Mouse (Mus musculus) lung, postnatal 4 days (tissue): ENCODE results near the gene Sgsh.
A peak's percentile ranks its signal among the peaks of the same experiment; 100 is the strongest.

Source experiments
- DNase-seq, 2 experiments: peaks; one replicate each; pipeline ENCODE4 v3.0.0; 2021

The Sgsh gene

DNA sequence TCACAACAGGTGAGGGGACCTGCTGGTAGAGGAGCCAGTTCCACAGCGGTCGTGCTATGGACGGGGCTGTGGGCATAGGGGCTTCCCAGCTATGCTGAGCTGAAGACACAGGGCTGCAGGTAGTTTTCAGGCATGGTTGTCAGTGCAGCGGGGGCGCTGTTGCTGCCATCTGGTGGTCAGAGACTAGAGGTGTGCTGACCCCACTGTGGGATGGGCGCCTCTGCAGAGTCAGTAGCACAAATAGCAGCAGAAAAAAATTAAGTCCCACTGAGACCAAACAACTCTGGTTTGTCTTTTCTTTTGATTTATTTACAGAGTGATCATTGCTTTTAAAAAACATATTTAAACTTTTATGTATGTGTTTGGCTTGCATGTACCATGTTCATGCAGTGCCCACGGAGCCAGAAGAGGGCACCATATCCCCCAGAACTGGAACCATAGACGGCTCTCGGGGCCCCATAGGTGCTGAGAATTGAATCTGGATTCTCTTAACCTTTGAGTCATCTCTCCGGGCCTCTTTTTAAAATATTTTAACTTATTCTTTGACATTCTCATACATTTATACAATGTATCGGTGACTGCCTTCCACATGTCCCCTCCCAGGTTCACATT is 8.3 kb upstream of the Sgsh start:
- DNase-seq, result peak; percentile 73 to 80

DNA sequence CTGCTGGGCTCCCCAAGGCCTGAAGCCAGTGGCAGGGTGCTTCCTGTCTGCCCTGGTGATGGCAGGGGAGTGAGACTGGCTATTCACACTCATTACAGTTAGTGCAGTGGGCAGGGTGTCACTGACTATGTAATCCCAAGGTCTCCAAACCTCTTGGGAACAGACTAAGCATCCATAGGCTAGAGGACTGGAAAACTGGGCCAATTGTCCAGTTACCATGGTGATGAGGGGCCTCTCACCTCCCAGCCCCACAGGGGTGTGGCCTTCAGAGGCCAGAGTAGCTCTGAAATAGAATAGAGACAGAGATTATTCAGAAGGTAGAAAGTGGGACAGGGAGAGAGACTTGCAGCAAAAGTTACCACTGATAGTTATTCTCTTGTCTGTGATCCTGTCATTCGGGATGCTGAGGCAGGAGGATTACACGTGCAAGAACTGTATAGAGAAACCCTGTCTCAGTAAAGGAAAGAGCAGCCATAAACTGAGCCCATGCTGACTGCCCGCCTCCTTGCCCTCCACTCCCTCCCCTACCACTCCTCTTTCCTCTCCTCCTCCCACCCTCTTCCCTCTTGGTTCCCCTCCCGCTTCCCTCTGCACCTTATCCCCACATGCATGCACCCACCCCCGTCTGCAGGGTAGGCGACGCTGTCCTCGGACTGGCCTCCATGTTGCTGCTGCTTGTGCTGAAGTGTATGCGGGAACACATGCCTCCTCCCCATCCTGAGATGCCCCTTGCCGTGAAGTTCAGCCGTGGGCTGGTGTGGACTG is 7.6 kb upstream of the Sgsh start:
- DNase-seq, result no peak

DNA sequence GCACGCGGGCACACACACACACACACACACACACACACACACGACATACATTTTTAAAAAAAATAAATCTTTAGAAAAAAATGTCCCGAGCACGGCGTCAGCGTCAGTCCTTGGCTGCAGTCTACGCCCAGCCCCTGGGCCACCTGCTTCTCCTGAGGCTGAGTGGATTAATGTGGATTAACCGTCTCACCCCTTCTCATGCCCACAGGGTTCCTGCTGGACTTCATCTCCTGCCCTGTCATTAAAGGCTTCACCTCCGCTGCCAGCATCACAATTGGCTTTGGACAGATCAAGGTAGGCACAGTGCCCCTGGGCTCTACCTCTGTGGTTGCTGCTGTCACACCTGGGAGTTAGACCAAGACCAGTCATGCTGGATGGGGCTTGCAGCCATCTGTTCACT is 3.8 kb upstream of the Sgsh start:
- DNase-seq, result no peak

DNA sequence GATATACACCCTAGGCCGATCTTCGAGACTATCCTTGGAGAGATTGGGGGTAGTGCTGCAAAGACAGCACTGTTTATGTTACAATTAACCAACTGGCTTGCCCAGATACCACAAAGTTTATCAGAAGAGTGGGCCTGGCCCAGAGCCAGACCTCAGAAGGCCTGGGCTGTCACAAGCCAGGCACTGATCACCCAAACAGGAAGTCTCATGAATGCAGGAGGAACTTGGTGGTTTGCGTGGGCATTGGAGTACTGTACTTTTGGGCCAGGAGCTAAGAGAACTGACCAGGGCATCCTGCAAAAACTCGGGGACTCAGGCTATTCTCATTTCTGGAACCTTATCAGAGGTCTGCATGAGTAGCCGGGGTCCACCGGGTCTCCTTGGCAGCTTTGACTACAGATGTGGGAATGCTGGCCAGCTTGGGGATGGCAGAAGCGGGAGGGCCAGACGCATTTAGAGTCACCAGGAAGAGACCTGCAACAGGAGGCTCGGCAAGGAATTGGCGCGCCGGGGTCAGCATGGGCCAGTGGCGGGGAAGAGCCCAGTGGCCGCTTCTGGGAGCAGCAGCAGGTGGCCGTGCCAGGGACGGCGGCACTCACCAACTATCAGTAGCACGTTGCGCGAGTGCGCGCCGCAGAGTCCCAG is 416 bp downstream of the Sgsh start:
- DNase-seq, result peak; percentile 85 to 90

DNA sequence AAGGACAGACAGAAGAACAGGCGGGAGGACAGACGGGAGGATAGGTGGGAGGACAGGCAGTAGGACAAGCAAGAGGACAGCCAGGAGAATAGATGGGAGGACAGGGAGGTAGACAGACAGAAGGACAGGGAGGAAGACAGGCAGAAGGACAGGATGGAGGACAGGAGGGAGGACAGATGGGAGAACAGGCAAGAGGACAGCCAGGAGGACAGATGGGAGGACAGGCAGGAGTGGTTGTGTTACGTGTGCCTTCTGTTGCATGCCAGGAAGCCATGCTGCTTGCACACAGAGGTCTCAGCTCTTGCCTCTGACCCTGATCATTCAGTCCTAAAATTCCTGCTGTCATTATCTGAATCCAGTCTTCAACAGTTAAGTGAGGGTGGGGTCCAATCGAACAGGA is 1.4 kb downstream of the Sgsh start:
- DNase-seq, result no peak

DNA sequence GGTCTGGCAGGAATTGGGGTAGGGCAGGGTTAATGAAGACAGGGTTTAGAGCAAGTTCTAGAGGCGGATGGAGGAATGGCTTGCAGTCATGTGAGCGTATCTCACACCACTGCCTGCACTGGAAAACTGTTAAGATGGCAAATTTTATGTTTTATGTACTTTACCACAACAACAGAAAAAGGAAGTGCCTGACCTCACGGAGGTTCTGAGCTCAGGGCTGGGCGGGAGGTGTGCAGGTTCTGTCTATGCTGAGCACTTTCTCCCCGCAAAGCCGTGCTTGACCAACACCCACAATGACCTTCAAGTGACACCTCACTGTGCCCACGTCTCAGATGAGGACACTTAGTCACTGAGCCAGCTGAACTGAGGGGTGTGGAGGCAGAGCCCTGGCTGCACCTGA is 3.2 kb downstream of the Sgsh start:
- no peak for DNase-seq

DNA sequence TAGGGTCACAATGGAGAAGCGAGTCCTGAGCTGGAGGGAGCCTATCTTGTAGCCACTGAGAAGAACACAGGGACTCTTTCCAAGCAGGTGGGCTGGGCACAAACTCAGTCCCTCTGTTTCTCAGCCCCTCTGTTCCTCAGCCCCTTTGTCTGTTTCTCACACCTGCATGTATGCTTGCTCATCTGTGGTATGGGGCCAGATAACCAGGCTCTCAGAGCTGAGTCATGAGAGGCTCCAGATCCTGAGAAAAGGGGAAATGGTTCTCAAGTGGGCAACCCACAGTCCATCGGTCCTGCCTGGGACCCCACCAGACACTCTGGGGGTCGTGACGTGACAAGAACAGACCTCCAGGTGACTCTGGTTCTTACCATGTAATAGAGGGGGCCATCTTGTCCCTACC is 8.2 kb downstream of the Sgsh start:
- no peak for DNase-seq

DNA sequence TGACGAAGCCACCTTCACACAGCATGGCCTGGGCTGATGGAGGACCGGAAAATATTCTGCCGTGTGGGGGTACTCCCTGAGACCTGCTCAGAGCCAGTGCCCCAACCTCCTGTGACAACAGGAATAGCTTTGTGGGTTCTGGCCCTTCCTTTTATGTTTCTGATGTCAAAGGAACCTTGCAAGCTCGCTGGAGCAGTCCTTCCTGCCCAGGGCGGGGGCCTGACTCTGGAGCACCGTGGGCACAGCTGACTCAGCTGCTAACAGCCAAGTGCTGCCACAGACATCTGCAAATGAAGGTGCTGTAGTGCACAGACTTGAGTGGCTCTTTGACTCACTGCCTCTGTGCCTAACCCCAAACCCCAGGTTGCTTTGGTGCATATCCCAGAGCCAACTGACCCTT is 10.5 kb downstream of the Sgsh start:
- no peak for DNase-seq

DNA sequence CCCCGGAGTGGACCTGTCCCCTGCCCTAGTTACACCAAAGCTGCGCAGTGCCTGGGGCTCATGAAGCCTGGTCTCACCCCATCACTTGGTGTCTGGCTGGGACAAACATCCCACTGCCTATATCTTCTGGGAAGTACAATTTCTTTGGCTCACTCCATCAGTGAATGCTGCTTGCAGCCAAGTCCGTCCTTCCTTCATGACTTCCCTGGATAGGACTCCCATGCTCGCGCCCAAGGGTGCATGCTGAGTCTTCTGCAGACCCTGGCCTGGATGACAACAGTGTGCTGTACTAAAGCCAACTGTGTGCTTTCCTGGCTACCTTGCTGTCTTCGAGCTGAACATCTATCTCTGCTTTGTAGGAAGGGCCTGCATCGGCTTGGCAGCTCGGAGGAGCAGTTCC is 11.2 kb downstream of the Sgsh start:
- DNase-seq, result peak in 1 of 2 experiments; percentile 45

DNA sequence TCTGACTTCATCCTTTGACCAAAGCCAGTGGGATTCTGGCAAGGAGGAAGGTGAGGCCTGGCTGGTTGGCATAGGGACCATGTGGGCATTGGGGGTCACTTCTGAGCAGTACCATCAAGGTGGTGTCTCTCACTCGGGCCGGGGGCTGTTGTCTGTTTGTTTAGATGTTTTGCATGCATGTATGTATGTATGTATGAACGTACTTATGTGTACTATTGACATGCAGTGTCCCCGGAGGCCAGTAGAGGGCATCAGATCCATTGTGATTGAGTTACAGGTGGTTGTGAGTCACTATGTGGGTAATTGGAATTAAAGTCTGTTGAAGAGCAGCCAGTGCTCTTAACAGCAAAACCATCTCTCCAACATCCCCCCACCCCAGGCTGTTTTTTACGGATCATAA is 15.7 kb downstream of the Sgsh start:
- DNase-seq, result peak; percentile 65 to 77

DNA sequence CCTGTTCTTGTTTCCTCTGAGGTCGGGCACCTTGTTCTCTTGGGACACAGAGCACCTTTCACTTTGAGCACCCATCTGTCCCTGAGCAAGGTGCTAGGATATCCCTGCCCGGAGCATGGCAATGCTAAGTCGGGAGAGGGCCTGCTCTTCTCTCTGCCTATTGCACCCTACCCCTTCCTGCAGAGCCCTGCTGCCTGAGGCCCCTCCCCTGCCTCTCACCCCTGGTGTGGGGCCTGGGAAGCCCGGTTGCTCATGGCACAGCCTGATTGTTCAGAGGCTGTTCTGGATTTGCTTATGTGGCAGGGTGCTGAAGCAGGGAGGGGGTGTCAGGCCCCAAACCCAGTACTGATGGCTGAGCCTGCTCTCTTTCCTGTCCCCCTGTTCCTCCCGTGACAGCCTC is 16.2 kb downstream of the Sgsh start:
- no peak for DNase-seq

DNA sequence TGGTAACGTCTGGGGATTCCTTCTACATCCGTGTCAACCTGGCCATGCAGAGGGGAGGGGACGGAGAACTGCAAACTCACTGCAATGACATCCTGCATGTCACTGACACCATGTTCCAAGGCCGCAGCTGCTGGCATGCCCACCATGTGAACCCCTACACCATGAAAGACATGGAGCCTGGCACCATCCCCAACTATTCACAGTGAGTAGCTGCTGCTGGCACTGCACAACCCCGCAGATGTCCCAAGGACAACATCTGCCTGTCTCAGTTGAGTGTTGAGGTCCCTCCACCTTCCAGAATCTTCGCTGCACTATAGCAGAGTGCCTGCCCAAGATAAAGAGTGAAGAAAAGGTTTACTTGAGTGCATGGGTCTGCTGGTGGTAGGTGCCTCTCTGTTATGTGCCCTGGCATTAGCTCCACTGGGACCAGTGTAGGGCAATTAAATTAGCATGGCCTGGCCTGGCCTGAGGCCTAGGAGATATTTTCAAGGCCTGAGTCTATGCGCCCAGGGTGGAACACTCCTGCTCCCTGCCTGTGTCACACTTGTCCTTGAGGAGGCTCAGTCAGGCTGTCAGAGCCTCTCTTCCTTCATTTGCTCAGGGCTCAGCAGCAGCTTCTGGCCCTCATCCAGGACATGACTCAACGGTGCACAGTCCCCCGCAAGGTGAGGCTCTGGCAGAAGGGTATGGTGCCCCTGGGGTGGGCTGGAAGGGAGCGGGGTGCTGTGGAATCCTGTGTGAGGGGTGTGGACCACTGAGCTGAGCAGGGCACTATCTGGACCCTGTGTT is 16.9 kb downstream of the Sgsh start:
- DNase-seq, result no peak

DNA sequence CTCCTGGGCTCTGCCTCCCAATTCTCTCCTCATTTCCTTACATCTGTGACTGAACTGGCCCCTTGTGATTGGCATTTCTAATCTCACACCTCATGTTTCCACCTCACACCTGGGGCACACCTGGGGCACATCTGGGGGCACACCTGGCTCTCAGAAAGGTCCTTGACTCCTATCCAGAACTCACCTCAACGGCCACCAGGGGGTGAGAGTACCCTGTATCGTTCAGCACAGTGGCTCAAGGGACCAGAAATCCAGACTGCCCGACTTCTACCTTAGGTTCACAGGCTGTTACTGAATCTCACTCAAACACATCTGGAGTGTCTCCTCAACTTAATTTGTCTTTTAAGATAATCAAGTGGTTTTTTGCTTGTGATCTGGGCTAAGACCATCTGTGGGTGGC is 23.4 kb downstream of the Sgsh start:
- no peak for DNase-seq

DNA sequence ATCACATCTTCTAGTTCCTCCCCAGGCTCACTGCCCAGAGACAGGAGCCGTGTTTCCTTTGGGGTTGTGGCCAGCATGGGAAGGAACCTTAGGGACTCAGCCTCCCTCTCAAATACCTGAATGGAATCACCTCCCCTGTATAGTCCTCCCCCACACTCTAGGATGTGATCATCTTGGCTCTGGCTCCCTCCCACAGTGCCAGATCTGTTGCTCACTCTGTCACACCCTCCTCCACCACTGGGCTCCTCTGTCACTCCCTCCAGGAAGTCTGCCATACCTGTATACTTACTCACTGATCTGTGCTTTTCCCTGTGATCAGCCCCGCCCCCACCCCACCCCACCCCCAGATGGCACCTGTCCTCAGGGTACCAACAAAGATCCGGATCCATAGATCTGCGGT is 24.7 kb downstream of the Sgsh start:
- no peak for DNase-seq

DNA sequence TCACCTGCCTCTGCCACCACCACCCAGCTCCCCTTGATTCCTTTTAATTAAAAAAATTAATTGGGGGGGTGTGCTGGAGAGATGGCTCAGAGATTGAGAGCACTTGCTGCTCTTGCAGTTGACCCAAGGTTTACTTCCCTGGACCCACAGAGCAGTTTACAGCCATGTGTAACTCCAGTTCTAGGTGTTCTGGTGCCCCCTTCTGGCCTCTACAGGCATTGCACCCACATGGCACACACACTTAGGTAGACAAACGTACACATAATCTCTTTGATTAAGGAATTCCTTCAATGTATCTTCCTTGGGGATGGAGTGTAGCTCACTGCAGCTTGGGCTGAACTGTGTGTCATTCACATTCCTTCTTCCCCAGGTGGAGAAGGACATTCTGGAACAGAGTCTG is 30.3 kb downstream of the Sgsh start:
- no peak for DNase-seq

DNA sequence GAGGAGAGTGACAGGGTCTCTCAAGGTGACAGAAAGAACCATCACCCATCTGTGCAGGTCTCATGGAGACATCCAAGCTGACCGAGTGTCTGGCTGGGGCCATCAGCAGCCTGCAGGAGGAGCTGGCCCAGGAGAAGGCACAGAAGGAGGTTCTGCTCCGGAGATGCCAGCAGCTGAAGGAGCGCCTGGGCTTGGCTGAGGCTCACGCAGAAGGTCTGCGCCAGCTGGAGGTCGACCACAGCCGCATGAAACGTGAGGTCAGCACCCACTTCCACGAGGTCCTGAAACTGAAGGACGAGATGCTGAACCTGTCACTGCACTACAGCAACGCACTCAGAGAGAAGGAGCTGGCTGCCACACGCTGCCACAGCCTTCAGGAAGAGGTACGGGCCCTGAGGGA is 32.8 kb downstream of the Sgsh start:
- no peak for DNase-seq

DNA sequence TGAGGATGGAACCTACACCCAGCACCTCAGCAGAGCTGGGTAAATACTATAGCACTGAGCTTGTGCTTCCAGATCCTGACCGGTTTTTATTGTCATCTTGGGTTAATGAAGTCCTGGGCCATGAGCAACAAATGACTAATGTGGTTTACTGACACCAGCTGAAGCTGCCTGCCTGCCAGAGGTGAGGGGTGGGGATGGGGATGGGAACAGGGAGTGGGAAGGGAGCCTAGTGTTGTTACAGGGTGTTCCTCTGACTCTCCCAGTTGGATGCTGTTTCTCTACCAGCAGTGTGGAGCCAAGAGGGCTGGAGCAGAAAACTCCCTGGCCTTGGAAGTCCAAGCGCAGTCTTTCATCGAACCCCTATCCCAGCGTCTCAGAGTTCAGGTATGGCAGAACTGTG is 38.6 kb downstream of the Sgsh start:
- DNase-seq, result no peak

DNA sequence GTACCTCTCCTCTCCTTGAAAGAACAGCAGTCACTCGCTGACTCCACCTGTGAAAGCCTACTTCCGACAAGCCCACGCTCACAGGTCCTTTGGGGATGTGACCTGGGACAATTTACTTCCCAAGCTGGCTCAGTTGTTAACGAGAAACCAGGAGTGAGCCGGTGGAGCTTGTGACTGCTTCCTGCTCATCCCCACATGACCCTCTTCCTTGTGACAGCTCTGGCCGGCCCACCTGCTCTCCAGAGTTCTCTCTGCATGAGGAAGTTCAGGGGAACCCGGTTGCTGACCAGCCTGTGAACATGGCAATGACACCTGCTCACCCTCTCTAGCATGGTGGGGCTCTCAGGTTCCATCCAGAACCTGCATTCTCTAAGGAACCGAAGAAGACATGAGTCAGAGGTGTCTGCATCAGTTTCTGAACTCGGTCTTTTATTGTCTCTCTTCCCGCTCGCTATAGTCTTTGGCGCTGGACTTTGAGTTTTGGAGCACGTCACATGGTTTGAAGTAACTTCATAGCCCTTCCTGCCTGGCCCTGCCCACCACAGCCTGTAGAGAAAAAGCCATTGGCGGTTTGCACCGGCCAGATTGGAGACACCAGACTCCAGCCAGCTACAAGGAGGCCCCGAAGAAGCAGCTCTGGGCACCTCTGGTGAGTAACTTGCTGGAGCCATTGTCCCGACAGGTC is 40.9 kb downstream of the Sgsh start:
- no peak for DNase-seq

DNA sequence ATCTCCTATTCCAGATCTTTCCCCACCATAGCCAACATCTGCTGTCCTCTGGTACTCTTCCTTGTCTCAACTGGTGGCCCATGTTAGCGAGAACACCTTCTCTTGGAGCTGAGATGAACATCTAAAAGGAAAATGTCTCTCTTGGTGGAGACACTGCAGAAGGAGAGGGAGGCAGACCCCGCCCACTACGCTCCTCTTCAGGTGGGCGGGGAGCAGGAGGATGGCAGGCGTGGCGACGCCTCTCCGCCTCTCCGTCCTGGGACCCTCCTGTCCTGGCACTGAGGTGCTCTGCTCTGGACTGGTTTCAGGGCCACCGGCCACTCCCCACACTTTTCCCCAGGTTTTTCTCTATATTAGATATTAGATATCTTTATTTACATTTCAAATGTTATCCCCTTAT is 44.7 kb downstream of the Sgsh start:
- no peak for DNase-seq

DNA sequence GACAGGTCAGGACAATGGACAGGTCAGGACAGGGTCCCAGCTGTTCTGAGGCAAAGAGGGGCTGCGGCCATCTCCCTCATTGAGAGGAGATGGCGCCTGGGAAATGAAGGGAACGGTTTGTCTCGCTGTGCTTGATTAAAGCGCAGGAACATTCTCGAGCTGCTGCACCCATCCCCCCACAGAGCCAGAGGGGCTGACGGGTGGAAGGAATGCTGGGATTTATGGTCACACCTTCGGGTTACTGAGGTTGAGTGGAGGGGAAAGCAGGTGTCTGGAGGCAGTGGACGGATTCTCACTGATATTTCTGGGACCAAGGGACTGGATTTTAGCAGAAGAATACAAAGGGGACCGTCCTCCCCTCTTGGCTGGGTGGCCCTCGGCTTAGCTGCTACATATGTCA is 47.4 kb downstream of the Sgsh start:
- peak; percentile 33 to 61 for DNase-seq

DNA sequence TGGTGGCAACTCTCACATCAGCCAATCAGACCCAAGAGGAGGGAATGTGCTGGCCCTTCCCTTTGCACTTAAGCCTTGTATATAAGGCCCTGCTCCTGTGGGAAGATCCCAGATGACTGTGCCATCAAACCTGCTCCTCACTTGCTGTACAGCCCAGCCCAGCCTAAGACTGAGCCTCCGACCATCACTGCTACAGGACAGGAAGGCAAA is 47.8 kb downstream of the Sgsh start, which contains the start of gene Card14:
TSS of gene Card14 (plus strand) at position 111 of the 210 bp plus-strand sequence.
- no peak for DNase-seq

DNA sequence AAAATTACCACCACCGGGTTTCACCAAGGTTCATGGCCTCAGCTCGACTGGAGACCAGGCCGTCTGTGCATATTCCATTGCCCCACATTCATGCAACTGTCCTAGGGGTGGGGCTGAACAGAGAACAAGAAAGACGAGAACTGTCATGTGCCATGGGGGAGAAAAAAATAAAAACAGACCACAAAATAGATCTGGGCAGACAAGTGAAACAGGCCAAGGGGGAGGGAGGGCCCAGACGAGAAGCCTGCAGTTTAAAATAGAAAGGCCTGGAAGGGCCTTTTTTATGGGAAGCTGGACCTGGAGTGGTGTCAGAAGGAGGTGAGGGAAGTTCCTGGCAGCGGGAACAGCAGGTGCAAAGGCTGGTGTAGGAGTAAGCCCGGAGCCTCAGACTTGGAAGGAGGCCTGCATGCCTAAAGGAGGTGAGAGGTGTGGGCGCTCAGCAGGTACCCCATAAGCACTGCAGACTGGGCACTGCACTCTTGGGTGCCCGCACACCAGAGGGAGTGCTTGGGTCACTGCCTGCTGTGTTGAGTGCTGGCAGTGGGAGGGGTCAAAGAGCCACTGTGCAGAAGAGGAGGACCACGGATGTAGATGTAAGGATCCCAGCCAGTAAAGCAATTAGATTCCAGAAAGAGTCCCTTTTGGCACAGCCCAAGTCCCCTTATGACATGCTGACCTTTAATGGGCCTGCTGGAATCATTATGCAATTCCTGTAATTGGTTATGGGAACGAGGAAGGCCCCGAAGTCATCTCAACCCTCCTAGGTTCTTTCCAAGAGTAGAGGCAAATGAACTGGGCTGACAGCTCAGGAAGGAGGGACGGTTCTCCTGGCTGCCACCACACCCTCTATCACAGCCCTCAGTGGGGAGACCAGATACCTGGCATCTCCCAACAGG is 48.3 kb downstream of the Sgsh start:
- no peak for DNase-seq
